Mouse (Mus musculus): Measurements from ENCODE around the gene Cox7c. TPM values are rescaled to one million over a fixed set of nuclear protein-coding genes. Genes with fewer than 3 reads are reported as not detected.
"Not testable (repeated sequence)": the region's sequence is repeated elsewhere in the genome, so short reads cannot be mapped to it uniquely, and the experiment has no call there.

Cox7c gene
- 1,000 to 10,000 TPM; 1,534 to 1,638 TPM for total RNA-seq (2021)

- intact Hi-C loops (cut with DNase I), result loop anchor here (10.0 kb wide), 1 partner anchor 852 kb away; no protein-coding TSS in a partner anchor
- DNase-seq, result peak; percentile 75 to 79
These were observed at the start of gene Cox7c for GRCm38 (mm10) chr13:86046254-86046951. Gene Cox7c, minus strand, starts transcription at chr13:86046904.

DNA sequence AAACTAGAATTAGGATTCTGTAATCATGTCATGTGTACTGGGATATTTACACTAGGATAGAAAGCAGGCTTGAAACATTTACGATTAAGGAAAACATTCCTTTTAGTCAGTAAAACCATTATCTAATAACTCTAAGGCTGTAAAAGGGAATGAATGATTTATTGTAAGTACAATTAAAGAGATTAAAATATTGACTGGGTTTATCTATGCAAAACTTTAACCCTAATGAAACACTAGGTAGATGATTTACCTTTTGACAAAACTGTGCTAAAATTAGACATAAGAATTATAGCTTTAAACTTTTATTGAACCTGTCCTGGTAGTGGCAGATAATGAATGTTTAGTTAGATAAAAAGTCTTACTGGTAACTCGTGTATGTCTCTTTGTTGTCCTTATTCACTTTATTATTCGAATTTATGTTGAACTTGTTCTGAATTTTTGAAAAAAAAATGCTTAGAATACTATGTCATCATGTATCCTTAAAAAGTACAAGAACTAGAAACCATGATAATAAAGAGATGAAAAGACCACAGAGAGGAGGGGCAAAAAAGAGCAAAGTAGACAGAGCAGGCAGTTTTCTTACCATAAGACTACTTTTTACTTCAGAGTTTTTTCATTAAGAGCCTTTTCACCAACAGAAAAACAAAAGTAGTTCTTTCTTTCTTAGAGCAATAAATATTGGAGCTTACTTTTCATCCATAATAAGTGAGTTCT lies 21.5 kb upstream of the Cox7c start:
- DNase-seq, result no peak
- intact Hi-C loops (cut with DNase I), result no loop called here

- intact Hi-C loops (cut with DNase I), result no loop called here
- DNase-seq, result no peak
These were observed 20.8 kb upstream of the Cox7c start for GRCm38 (mm10) chr13:86067508-86067907.

GRCm38 (mm10) chr13:86054091-86054490 lies 7.4 kb upstream of the Cox7c start:
- intact Hi-C loops (cut with DNase I); DNase-seq: not testable (repeated sequence)

- no peak for DNase-seq
- intact Hi-C loops (cut with DNase I), result no loop called here
These were observed 41.6 kb downstream of the Cox7c start for GRCm38 (mm10) chr13:86004907-86005675.
